Mouse (Mus musculus) gastrocnemius, postnatal 25 days (tissue): ENCODE results near the gene Ftsj3. TPM values are rescaled to one million over a fixed set of nuclear protein-coding genes. Genes with fewer than 3 reads are reported as not detected.
"Not testable (repeated sequence)": the region's sequence is repeated elsewhere in the genome, so short reads cannot be mapped to it uniquely, and the experiment has no call there.

Experiments used
- DNase-seq: peaks from one replicate; pipeline ENCODE4 v3.0.0; 2022
- total RNA-seq, 2 experiments: library from RNA; stranded (reverse); gene quantifications; 1 replicate in 1 of 2; 2 replicates in 1 of 2; pipeline ENCODE4 v1.2.3; 2021

Gene Ftsj3
- total RNA-seq, 2 experiments from 2014 or later: 19.4 to 21.9 TPM

DNA sequence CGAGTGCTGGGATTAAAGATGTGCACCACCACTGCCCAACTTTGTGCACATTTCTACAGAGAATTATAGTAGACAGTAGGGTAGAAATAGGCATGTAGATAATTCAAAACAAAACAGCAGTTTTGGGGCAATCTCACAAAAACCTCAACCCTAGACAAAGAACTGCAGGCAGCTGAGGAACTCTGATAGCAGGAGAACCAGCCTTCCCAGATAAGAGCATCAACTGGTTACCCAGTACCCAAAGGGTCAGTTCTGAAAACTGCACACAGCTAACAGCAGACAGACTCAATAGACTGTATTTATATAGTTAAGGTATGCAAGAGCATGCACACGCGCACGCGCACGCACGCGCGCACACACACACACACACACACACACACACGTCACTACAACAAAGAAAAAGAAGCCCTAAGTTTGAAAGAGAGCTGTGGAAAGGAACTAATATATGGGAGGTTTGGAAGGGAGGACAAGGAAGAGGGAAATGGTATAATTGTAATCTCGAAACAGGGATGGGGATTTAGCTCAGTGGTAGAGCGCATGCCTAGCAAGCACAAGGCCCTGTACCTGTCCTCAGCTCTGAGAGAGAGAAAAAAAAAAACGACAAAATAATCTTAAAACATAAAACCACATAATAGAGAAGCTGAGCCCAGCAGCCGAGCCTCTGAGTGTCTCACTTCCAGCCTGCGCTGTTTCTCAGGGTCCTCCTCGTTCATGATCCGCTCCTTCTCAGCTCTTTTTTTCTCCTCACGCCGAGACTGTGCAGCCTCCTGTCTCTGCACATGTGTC is 54.3 kb downstream of the Ftsj3 start:
- no peak for DNase-seq

GRCm38 (mm10) chr11:106200756-106201155 is 55.1 kb downstream of the Ftsj3 start:
- no peak for DNase-seq

DNA sequence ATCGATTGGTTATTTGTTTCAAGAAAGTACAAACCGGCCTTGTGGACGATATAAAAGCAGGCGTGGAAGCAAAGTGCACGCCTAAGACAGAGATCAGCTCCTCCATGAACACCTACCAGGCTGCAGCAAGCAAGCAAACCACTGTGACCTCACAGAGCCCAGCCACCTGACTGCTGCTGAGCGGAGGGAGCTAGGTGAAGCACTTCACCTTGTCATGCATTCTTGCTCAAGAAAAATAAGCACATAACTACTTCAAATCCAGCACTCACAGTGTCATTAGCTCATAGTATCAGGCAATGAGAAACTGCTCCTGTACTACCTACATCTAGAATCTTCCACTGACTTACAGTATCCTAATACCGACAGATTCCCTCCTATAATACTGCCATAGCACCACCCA is 55.9 kb downstream of the Ftsj3 start:
- not testable (repeated sequence) for DNase-seq

Other genes with a start within 250 kb of the Ftsj3 start
- gene Kcnh6, start 248.0 kb downstream of the Ftsj3 start, total RNA-seq: not detected
- gene Dcaf7, start 219.2 kb downstream of the Ftsj3 start, total RNA-seq: 10 to 100 TPM; 25.9 to 26.1 TPM
- gene Taco1, start 190.0 kb downstream of the Ftsj3 start, total RNA-seq: 10 to 100 TPM; 42.1 to 44.3 TPM
- gene Map3k3, start 171.5 kb downstream of the Ftsj3 start, total RNA-seq: 10 to 100 TPM; 18.5 to 20.8 TPM
- gene Gm10840, start 95.2 kb downstream of the Ftsj3 start, total RNA-seq: not detected
- gene Limd2, start 95.2 kb downstream of the Ftsj3 start, total RNA-seq: 1 to 10 TPM; 1.9 to 3.3 TPM
- 10 to 100 TPM in 1 of 2 experiments, 1 to 10 TPM in 1; 9.8 to 10.2 TPM for gene Strada, start 53.9 kb downstream of the Ftsj3 start, total RNA-seq
- 10 to 100 TPM; 58.1 to 69.1 TPM for gene Ccdc47, start 39.7 kb downstream of the Ftsj3 start, total RNA-seq
- gene Ddx42, start 39.2 kb downstream of the Ftsj3 start, total RNA-seq: 10 to 100 TPM; 20.2 to 20.7 TPM
- 100 to 1,000 TPM; 126 to 130 TPM for gene Psmc5, start 75 bp upstream of the Ftsj3 start, total RNA-seq
- 10 to 100 TPM; 10.3 to 16.6 TPM for gene Smarcd2, start 16.9 kb upstream of the Ftsj3 start, total RNA-seq
- under 1 TPM in 1 of 2 experiments, not detected in 1; 0.08 TPM for gene Tcam1, start 20.6 kb upstream of the Ftsj3 start, total RNA-seq
- gene Gh, start 45.8 kb upstream of the Ftsj3 start, total RNA-seq: not detected
- under 1 TPM; 0.51 to 0.70 TPM for gene Cd79b, start 58.7 kb upstream of the Ftsj3 start, total RNA-seq
- gene Scn4a, start 97.2 kb upstream of the Ftsj3 start, total RNA-seq: 100 to 1,000 TPM; 310 to 342 TPM
- gene Prr29, start 109.4 kb upstream of the Ftsj3 start, total RNA-seq: 1 to 10 TPM; 7.0 to 8.0 TPM
- 1 to 10 TPM; 4.3 to 7.2 TPM for gene Icam2, start 132.0 kb upstream of the Ftsj3 start, total RNA-seq
- 1 to 10 TPM; 7.0 to 7.2 TPM for gene Ern1, start 231.8 kb upstream of the Ftsj3 start, total RNA-seq